Mouse (Mus musculus) forebrain, postnatal 0 days (tissue): ENCODE results near the gene Hoxa13. TPM values are rescaled to one million over a fixed set of nuclear protein-coding genes. Genes with fewer than 3 reads are reported as not detected.

ENCODE experiments used
- ATAC-seq: fragments of 200-750 bp; cut with Nextera tagmentation; 2 replicates; pipeline ENCODE4 v1.8.0; 2017; ENCODE audit warnings: mild to moderate bottlenecking, moderate library complexity
- DNase-seq: peaks from one replicate; pipeline ENCODE4 v3.0.0-alpha.2; 2015
- H3K27ac ChIP-seq: fragments of 300-500 bp; sonication (generic); 2 replicates; pipeline ENCODE4 v1.5.1; 2014; ENCODE audit warnings: low read depth, mild to moderate bottlenecking, antibody characterized with exemption, low read length, moderate library complexity, mixed read lengths
- H3K27me3 ChIP-seq: fragments of 300-500 bp; sonication (generic); 2 replicates; pipeline ENCODE4 v1.6.1; 2014; ENCODE audit warnings: mild to moderate bottlenecking, low read length, mixed read lengths; ENCODE audit not compliant: insufficient read depth
- H3K36me3 ChIP-seq: fragments of 300-500 bp; sonication (generic); 2 replicates; pipeline ENCODE4 v1.6.1; 2014; ENCODE audit warnings: mild to moderate bottlenecking, moderate library complexity; ENCODE audit not compliant: insufficient read depth
- H3K4me1 ChIP-seq: fragments of 300-500 bp; sonication (generic); 2 replicates; pipeline ENCODE4 v1.6.1; 2014; ENCODE audit warnings: antibody characterized with exemption; ENCODE audit not compliant: insufficient read depth
- H3K4me2 ChIP-seq: fragments of 300-500 bp; sonication (generic); 2 replicates; pipeline ENCODE4 v1.6.1; 2014; ENCODE audit warnings: low read depth, mild to moderate bottlenecking, moderate library complexity
- H3K4me3 ChIP-seq: fragments of 300-500 bp; sonication (generic); 2 replicates; pipeline ENCODE4 v1.5.1; 2014; ENCODE audit warnings: low read depth, low read length, mixed read lengths
- H3K9ac ChIP-seq: fragments of 300-500 bp; sonication (generic); 2 replicates; pipeline ENCODE4 v1.6.1; 2014; ENCODE audit warnings: mild to moderate bottlenecking
- H3K9me3 ChIP-seq: fragments of 300-500 bp; sonication (generic); 2 replicates; pipeline ENCODE4 v1.6.1; 2016; ENCODE audit warnings: low read length
- CTCF ChIP-seq: sonication (generic); IDR thresholded peaks from 2 replicates; pipeline ENCODE4 v1.5.1; 2016; ENCODE audit warnings: antibody characterized with exemption, control low read depth, low read depth
- WGBS: fragments of 180-500 bp; shearing (Covaris S2); extraction: QIAGEN DNeasy Blood & Tissue Kit; methylation state at CpG from one replicate; pipeline ENCODE4 v1.1.7; 2014; 5-methylcytosine and 5-hydroxymethylcytosine counted together
- polyA plus RNA-seq: library from polyadenylated mRNA; unstranded; fragments of >200 nt; fragmentation: Nextera tagmentation; extraction: Ambion mirVana; gene quantifications from 2 replicates; pipeline ENCODE4 v1.2.1, GENCODE M21; 2015
- total RNA-seq: library from RNA; depleted of rRNA; stranded (reverse); fragments of >200 nt; gene quantifications from 2 replicates; pipeline ENCODE4 v1.2.3, GENCODE M21; 2014; rRNA removed

The Hoxa13 gene
- not detected in 2 replicates for total RNA-seq
- polyA plus RNA-seq = not detected in 2 replicates

GRCm38 (mm10) chr6:52260654-52261575, at the start of gene Hoxa13:
Hoxa13 (minus strand) TSS chr6:52260880.
- peak; percentile 14 for DNase-seq
- no peak within 1 kb of the TSS for H3K9ac ChIP-seq
- peaks cover 89% of the 10 kb centered on the region for H3K27me3 ChIP-seq
- peak within 1 kb of the TSS; percentile 18 for H3K4me3 ChIP-seq
- H3K27ac ChIP-seq = no peak within 1 kb of the TSS
- H3K9me3 ChIP-seq = no peaks in the 10 kb centered on the region
- 3% methylated on average over 57 of the region's 72 CpGs for WGBS
- peak within 1 kb of the TSS; percentile 34 for H3K4me2 ChIP-seq
- no peaks in the 10 kb centered on the region for H3K36me3 ChIP-seq
- ATAC-seq = no peak
- H3K4me1 ChIP-seq = no peaks in the 10 kb centered on the region
- TF ChIP-seq CTCF = no peak

GRCm38 (mm10) chr6:52310366-52310765, 49.7 kb upstream of the Hoxa13 start:
- Histone ChIP-seq H3K4me3 (no peak overlapping the region), H3K9ac (no peak overlapping the region), H3K27ac (no peak overlapping the region), H3K9me3 (no peaks in the 10 kb centered on the region), H3K4me1 (no peaks in the 10 kb centered on the region), H3K27me3 (peaks cover 90% of the 10 kb centered on the region), H3K36me3 (no peaks in the 10 kb centered on the region), H3K4me2 (no peak overlapping the region)
- no peak for ATAC-seq
- WGBS = 1% methylated on average over 24 of the region's 24 CpGs
- TF ChIP-seq CTCF = no peak
- no peak for DNase-seq

- no peaks in the 10 kb centered on the region for H3K36me3 ChIP-seq
- WGBS = 7% methylated on average over 10 of the region's 10 CpGs
Observed at GRCm38 (mm10) chr6:52309766-52310165, 49.1 kb upstream of the Hoxa13 start.

GRCm38 (mm10) chr6:52305877-52306389, 45.3 kb upstream of the Hoxa13 start:
- H3K36me3 ChIP-seq = no peaks in the 10 kb centered on the region
- peak; percentile 89 for ATAC-seq
- H3K9ac ChIP-seq = peak overlapping the region; percentile 34
- H3K27me3 ChIP-seq = peaks cover 60% of the 10 kb centered on the region
- peak; percentile 76 for DNase-seq
- no peaks in the 10 kb centered on the region for H3K9me3 ChIP-seq
- peak overlapping the region; percentile 51 for H3K4me2 ChIP-seq
- no peaks in the 10 kb centered on the region for H3K4me1 ChIP-seq
- no peak overlapping the region for H3K27ac ChIP-seq
- H3K4me3 ChIP-seq = peak overlapping the region; percentile 41
- peak; percentile 83 for TF ChIP-seq CTCF
- under 1% methylated on average over 30 of the region's 30 CpGs for WGBS

More at GRCm38 (mm10) chr6:52309766-52310165, 49.1 kb upstream of the Hoxa13 start:
- no peak for TF ChIP-seq CTCF
- no peaks in the 10 kb centered on the region for H3K9me3 ChIP-seq
- no peak for ATAC-seq
- H3K27ac ChIP-seq = no peak overlapping the region
- no peak for DNase-seq
- no peaks in the 10 kb centered on the region for H3K4me1 ChIP-seq
- no peak overlapping the region for H3K4me3 ChIP-seq
- no peak overlapping the region for H3K9ac ChIP-seq
- H3K27me3 ChIP-seq = peaks cover 87% of the 10 kb centered on the region
- no peak overlapping the region for H3K4me2 ChIP-seq

GRCm38 (mm10) chr6:52303426-52303825, 42.7 kb upstream of the Hoxa13 start:
- Histone ChIP-seq H3K9ac (no peak overlapping the region), H3K27ac (no peak overlapping the region), H3K27me3 (peaks cover 44% of the 10 kb centered on the region), H3K9me3 (no peaks in the 10 kb centered on the region), H3K36me3 (no peaks in the 10 kb centered on the region), H3K4me3 (no peak overlapping the region), H3K4me1 (no peaks in the 10 kb centered on the region), H3K4me2 (no peak overlapping the region)
- no peak for TF ChIP-seq CTCF
- DNase-seq = no peak
- ATAC-seq = no peak
- 46% methylated on average over 3 of the region's 3 CpGs for WGBS

GRCm38 (mm10) chr6:52300806-52301205, 40.1 kb upstream of the Hoxa13 start:
- Histone ChIP-seq H3K4me3 (no peak overlapping the region), H3K9ac (no peak overlapping the region), H3K4me1 (no peaks in the 10 kb centered on the region), H3K36me3 (no peaks in the 10 kb centered on the region), H3K4me2 (no peak overlapping the region), H3K9me3 (no peaks in the 10 kb centered on the region), H3K27ac (no peak overlapping the region), H3K27me3 (peaks cover 38% of the 10 kb centered on the region)
- ATAC-seq (no peak), DNase-seq (no peak)
- 77% methylated on average over 4 of the region's 4 CpGs for WGBS
- TF ChIP-seq CTCF = no peak

- no peak for TF ChIP-seq CTCF
- Histone ChIP-seq H3K4me1 (no peaks in the 10 kb centered on the region), H3K27ac (no peak overlapping the region), H3K27me3 (peaks cover 44% of the 10 kb centered on the region), H3K9ac (no peak overlapping the region), H3K4me3 (no peak overlapping the region), H3K36me3 (no peaks in the 10 kb centered on the region), H3K4me2 (no peak overlapping the region), H3K9me3 (no peaks in the 10 kb centered on the region)
- WGBS = 85% methylated on average over 4 of the region's 4 CpGs
- ATAC-seq (no peak), DNase-seq (no peak)
Observed at GRCm38 (mm10) chr6:52298511-52298910, 37.8 kb upstream of the Hoxa13 start.
